Mouse (Mus musculus): ENCODE measurements around the gene Clcn3.

Clcn3 gene

DNA sequence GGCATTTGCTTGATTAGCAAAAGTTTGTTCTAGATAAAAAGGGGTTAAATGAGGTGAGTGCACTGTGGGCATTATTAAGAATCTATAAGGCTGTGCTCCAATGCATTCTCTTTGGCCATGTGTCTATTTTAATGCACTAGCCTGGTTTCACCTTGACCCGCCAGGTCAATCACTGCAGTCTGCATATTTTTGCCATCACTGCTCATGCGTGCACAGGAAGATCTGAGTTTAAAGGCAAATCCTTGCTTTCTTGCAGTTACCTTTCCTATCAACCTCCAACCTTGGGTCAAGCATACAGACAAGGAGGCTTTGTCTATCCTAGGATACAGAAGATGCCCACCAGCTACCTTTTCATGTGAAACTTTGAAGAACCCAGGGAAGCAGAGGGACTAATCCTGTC lies 113.3 kb downstream of the Clcn3 start:
- no peak for DNase-seq (ENCODE audit: low spot score in 2 of 2)

DNA sequence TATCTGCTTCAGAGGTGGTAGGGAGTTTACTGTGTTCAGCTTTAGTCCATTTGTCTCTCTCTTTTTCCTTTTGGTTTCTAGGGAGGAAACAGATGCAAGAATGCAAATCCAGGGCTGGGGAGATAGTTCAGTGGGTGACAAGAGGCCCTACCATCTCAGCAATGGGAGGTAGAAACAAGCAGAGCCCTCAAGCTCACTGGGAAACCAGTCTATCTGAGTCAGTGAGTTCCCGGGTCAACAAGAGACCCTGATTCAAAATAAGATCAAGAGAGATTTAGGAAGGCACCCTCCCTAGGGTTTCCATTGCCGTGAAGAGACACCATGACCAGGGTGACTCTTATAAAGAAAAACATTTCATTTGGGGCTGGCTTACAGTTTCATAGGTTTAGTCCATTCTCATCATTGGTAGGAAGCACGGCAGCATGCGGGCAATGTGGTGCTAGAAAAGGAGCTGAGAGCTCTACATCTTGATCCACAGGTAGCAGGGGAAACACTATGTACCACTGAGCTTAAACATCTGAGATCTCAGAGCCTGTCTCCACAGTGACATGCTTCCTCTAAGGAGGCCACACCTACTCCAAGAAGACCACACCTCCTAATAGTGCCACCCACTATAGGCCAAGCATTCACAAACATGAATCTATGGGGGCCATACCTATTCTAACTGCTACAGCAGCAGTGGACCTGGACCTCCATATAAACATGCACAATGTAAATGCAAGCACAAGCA lies 114.7 kb downstream of the Clcn3 start:
- no peak for DNase-seq (ENCODE audit: low spot score in 2 of 2)

DNA sequence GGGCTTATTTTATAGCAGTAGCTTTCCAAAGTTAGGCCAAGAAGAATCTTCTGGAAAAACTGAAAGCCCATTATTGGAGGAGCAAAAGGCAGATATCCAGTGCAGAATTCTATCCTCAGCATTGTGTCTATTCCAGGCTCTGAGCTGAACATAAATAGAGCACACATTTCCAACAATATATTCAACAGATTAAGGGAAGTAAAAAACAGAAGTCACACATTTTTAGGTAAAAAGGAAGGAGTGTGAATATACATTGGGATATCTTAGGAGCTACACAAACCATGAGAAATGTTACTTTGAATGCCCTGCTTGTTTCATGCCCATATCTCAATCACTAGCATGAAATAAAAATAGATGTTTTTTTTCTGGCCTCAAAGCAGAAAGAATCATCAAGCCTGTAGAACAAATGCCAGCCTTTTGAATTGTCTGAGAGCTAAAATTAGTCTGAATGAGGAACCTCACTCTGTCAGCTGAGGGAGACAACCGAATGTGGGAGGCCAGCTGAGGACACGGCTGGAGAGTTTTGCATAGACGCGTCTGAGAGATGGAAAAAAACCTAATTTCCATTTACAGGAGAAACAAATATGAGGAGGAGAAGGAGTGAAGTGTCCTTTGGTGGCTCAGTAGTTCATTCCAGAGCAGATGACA lies 115.5 kb downstream of the Clcn3 start:
- DNase-seq (ENCODE audit: low spot score in 2 of 2), result no peak

DNA sequence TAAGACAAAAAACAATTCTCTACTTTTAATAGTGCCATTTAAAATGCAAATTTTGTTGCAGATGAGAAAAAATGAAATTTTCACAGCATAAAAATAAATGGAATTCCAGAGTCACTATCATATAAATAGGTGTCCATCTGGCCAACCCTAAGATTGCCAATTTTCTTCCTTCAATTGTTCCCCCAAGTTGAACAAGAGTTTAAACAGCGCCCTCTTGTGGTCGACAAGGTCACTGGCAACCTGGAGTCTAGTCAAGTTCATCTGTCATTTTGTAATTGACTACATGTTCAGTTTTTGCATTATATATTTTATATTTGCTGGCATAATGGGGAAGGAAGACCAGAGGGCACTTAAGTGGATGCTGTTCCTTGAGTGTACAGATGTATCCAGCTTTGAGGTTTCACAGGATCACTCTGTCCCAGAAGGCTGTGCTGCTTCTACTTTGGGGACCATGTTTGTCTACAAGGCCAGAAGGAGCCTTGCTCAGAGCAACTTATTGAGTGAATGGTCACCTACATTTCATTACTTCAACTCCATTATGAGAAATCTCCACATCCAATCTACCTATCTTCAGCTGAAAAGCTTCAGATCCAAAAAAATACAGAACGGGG lies 117.5 kb downstream of the Clcn3 start:
- peak in 1 of 2 experiments; percentile 60 for DNase-seq (ENCODE audit: low spot score in 2 of 2)

DNA sequence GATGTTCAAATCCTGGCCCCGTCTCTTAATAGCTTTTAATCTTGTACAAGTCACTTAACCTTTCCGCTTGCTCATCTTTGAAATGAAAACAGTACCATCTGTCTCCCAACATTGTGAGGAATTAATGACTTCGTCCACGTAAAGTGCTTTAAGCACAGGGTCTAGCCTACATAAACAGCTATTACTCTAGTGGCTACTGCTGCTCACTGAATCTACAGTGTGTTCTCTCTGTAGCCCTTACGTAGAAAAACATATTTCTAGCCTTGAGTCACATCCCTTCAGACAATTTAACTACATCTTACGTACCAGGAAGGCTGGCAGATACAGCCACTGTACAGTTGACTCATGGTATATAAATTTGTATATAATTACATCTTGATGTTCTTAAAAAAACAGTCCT lies 118.2 kb downstream of the Clcn3 start:
- no peak for DNase-seq (ENCODE audit: low spot score in 2 of 2)

DNA sequence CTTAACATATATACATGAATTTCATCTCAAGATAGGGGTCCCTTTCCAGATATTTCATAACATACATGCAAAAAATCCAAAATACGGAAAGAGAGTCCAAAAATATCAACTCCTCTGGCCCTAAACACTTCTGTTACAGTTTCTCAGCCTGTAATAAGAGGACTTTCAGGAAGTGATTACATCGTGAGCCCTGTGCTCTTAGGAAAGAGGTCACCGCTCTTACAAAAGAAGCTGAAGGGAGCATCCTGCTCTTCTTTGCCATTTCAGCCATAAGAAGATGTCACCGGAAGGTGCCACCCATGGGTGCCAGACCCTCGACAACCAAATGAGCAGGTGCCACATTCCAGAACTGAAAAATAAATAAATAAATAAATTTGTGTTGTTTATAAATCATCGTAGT lies 121.3 kb downstream of the Clcn3 start:
- no peak for DNase-seq (ENCODE audit: low spot score in 2 of 2)

DNA sequence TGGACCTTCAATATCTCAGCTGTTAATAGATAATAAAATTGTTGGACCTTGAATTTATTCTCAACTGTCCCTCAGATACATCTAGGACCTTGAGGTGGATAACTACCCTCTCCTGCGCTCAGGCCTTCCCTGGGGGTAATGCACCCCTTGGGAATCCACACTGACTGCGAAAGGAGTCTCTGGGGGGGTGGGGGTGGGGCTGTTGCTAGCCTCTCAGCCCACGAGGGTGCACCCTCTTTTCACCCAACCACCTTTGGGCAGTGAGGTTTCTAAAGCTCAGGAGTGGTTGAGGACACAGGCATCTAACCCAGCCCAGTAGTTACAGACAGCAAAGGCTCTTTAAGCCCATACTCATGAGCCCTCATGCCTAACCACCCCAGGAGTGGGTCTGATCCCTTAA lies 122.4 kb downstream of the Clcn3 start:
- no peak for DNase-seq (ENCODE audit: low spot score in 2 of 2)
